Mouse (Mus musculus) bone marrow, adult 2 months (tissue): ENCODE measurements around the gene Slc9a3r2. TPM values are rescaled to one million over a fixed set of nuclear protein-coding genes. Genes with fewer than 3 reads are reported as not detected.

Experiments
- H3K27ac ChIP-seq: fragments of 200-500 bp; 2 replicates; pipeline ENCODE4 v1.5.1; 2012; ENCODE audit warnings: low read depth, mild to moderate bottlenecking, control low read depth, inconsistent platforms, low read length; ENCODE audit not compliant: control insufficient read depth, poor library complexity, insufficient read depth
- H3K4me1 ChIP-seq: fragments of 200-500 bp; 2 replicates; pipeline ENCODE4 v1.6.1; 2011; ENCODE audit warnings: low read length; ENCODE audit not compliant: control insufficient read depth, insufficient read depth
- H3K4me3 ChIP-seq: fragments of 200-500 bp; replicated peaks from 2 replicates; pipeline ENCODE3; 2011; ENCODE audit warnings: mild to moderate bottlenecking, low read depth, low read length, control low read depth; ENCODE audit not compliant: control insufficient read depth
- CTCF ChIP-seq: fragments of 200-500 bp; IDR thresholded peaks from 2 replicates; pipeline ENCODE4 v1.5.1; 2011; ENCODE audit warnings: low read length, control low read depth; ENCODE audit not compliant: control insufficient read depth, insufficient read depth
- POLR2A ChIP-seq: fragments of 200-500 bp; IDR thresholded peaks from 2 replicates; pipeline ENCODE4 v1.6.1; 2011; ENCODE audit warnings: low read depth, mild to moderate bottlenecking, control low read depth, low read length, borderline replicate concordance; ENCODE audit not compliant: control insufficient read depth
- WGBS: fragments of 180-500 bp; shearing (Covaris S2); methylation state at CpG from one replicate; pipeline ENCODE4 v1.1.7; 2018; 5-methylcytosine and 5-hydroxymethylcytosine counted together
- polyA plus RNA-seq: library from polyadenylated mRNA; stranded (reverse); fragments of >200 nt; gene quantifications from 2 replicates; pipeline ENCODE4 v1.2.4, GENCODE M21; 2011; ENCODE audit warnings: low replicate concordance; ENCODE audit not compliant: missing spikeins, insufficient read depth, insufficient read length

Slc9a3r2 gene
- polyA plus RNA-seq, 1 experiment = 5.2 TPM

GRCm38 (mm10) chr17:24596471-24597183 is 53.5 kb downstream of the Slc9a3r2 start:
- Histone ChIP-seq H3K4me1 (no peaks in the 10 kb centered on the region), H3K4me3 (no peak overlapping the region), H3K27ac (no peak overlapping the region)
- TF ChIP-seq POLR2A (no peak), CTCF (no peak)
- WGBS = 91% methylated on average over 19 of the region's 19 CpGs

GRCm38 (mm10) chr17:24596073-24596466 is 54.1 kb downstream of the Slc9a3r2 start:
- no peak overlapping the region for H3K27ac ChIP-seq
- TF ChIP-seq CTCF = no peak
- 82% methylated on average over 5 of the region's 5 CpGs for WGBS
- H3K4me3 ChIP-seq = no peak overlapping the region
- no peaks in the 10 kb centered on the region for H3K4me1 ChIP-seq

GRCm38 (mm10) chr17:24595126-24596072 is 54.7 kb downstream of the Slc9a3r2 start:
- Histone ChIP-seq H3K27ac (no peak overlapping the region; the same call in 1 of the 2 replicates), H3K4me1 (no peaks in the 10 kb centered on the region), H3K4me3 (no peak overlapping the region)
- 84% methylated on average over 17 of the region's 17 CpGs for WGBS
- TF ChIP-seq CTCF = no peak

GRCm38 (mm10) chr17:24593992-24594890 is 55.9 kb downstream of the Slc9a3r2 start:
- 92% methylated on average over 26 of the region's 26 CpGs for WGBS
- no peak overlapping the region for H3K27ac ChIP-seq
- TF ChIP-seq POLR2A = peak; percentile 9; the same call in 1 of the 2 replicates
- TF ChIP-seq CTCF = no peak
- no peaks in the 10 kb centered on the region for H3K4me1 ChIP-seq
- no peak overlapping the region for H3K4me3 ChIP-seq

- no peak for TF ChIP-seq POLR2A
- no peak for TF ChIP-seq CTCF
- 84% methylated on average over 5 of the region's 5 CpGs for WGBS
- H3K4me1 ChIP-seq = no peaks in the 10 kb centered on the region
Measured at GRCm38 (mm10) chr17:24593248-24593647, 56.9 kb downstream of the Slc9a3r2 start.

GRCm38 (mm10) chr17:24591695-24592094 is 58.4 kb downstream of the Slc9a3r2 start:
- TF ChIP-seq POLR2A (no peak), CTCF (no peak)
- H3K4me1 ChIP-seq = no peaks in the 10 kb centered on the region
- 91% methylated on average over 5 of the region's 5 CpGs for WGBS
- no peak overlapping the region for H3K4me3 ChIP-seq
- H3K27ac ChIP-seq = no peak overlapping the region

More at GRCm38 (mm10) chr17:24593248-24593647, 56.9 kb downstream of the Slc9a3r2 start:
- Histone ChIP-seq H3K27ac (no peak overlapping the region), H3K4me3 (no peak overlapping the region)

GRCm38 (mm10) chr17:24590943-24591342 is 59.2 kb downstream of the Slc9a3r2 start:
- Histone ChIP-seq H3K27ac (no peak overlapping the region), H3K4me3 (no peak overlapping the region), H3K4me1 (no peaks in the 10 kb centered on the region)
- WGBS = 76% methylated on average over 3 of the region's 3 CpGs
- TF ChIP-seq CTCF (no peak), POLR2A (no peak)

Other genes with a start within 250 kb of the Slc9a3r2 start
- gene Rnps1, start 235.8 kb downstream of the Slc9a3r2 start, polyA plus RNA-seq = 53.5 and 73.6 TPM in 2 replicates
- gene Eci1, start 223.7 kb downstream of the Slc9a3r2 start, polyA plus RNA-seq = 10.7 and 11.8 TPM in 2 replicates
- 5.0 and 21.3 TPM in 2 replicates for gene Dnase1l2, start 207.2 kb downstream of the Slc9a3r2 start, polyA plus RNA-seq
- 34.5 and 70.1 TPM in 2 replicates for gene E4f1, start 180.0 kb downstream of the Slc9a3r2 start, polyA plus RNA-seq
- 33.0 and 34.7 TPM in 2 replicates for gene Pgp, start 179.9 kb downstream of the Slc9a3r2 start, polyA plus RNA-seq
- gene Bricd5, start 176.4 kb downstream of the Slc9a3r2 start, polyA plus RNA-seq = 3.3 TPM in 1 of 2 replicates, not detected in the other
- gene Mlst8, start 171.2 kb downstream of the Slc9a3r2 start, polyA plus RNA-seq = 9.8 and 22.9 TPM in 2 replicates
- gene Caskin1, start 161.7 kb downstream of the Slc9a3r2 start, polyA plus RNA-seq = not detected in 2 replicates
- gene Traf7, start 122.4 kb downstream of the Slc9a3r2 start, polyA plus RNA-seq = 79.2 and 108 TPM in 2 replicates
- not detected in 2 replicates for gene Rab26, start 116.1 kb downstream of the Slc9a3r2 start, polyA plus RNA-seq
- 10.4 and 17.9 TPM in 2 replicates for gene Pkd1, start 100.5 kb downstream of the Slc9a3r2 start, polyA plus RNA-seq
- gene Tsc2, start 17.7 kb downstream of the Slc9a3r2 start, polyA plus RNA-seq = 38.1 and 92.1 TPM in 2 replicates
- 4.6 and 6.5 TPM in 2 replicates for gene Nthl1, start 17.6 kb downstream of the Slc9a3r2 start, polyA plus RNA-seq
- not detected in 2 replicates for gene Npw, start 8.1 kb upstream of the Slc9a3r2 start, polyA plus RNA-seq
- 19.6 and 29.3 TPM in 2 replicates for gene Zfp598, start 19.4 kb upstream of the Slc9a3r2 start, polyA plus RNA-seq
- gene Syngr3, start 39.6 kb upstream of the Slc9a3r2 start, polyA plus RNA-seq = not detected in 2 replicates
- gene Gfer, start 45.8 kb upstream of the Slc9a3r2 start, polyA plus RNA-seq = 19.3 and 42.9 TPM in 2 replicates
- gene Noxo1, start 45.9 kb upstream of the Slc9a3r2 start, polyA plus RNA-seq = 2.1 and 2.5 TPM in 2 replicates
- gene Tbl3, start 57.3 kb upstream of the Slc9a3r2 start, polyA plus RNA-seq = 19.4 and 28.1 TPM in 2 replicates
- gene Rnf151, start 67.7 kb upstream of the Slc9a3r2 start, polyA plus RNA-seq = not detected in 2 replicates
- 828 and 1,146 TPM in 2 replicates for gene Rps2, start 67.8 kb upstream of the Slc9a3r2 start, polyA plus RNA-seq
- 150 and 172 TPM in 2 replicates for gene Ndufb10, start 74.2 kb upstream of the Slc9a3r2 start, polyA plus RNA-seq
- gene Rpl3l, start 77.5 kb upstream of the Slc9a3r2 start, polyA plus RNA-seq = 2.5 TPM in 1 of 2 replicates, not detected in the other
- 106 and 309 TPM in 2 replicates for gene Msrb1, start 86.3 kb upstream of the Slc9a3r2 start, polyA plus RNA-seq
- 2.2 TPM in 1 of 2 replicates, not detected in the other for gene Hs3st6, start 102.7 kb upstream of the Slc9a3r2 start, polyA plus RNA-seq
- gene Meiob, start 154.0 kb upstream of the Slc9a3r2 start, polyA plus RNA-seq = 0.77 TPM in 1 of 2 replicates, not detected in the other
- 92.4 and 146 TPM in 2 replicates for gene Hagh, start 189.8 kb upstream of the Slc9a3r2 start, polyA plus RNA-seq
- gene Fahd1, start 200.0 kb upstream of the Slc9a3r2 start, polyA plus RNA-seq = 51.5 and 67.1 TPM in 2 replicates
- gene Igfals, start 215.7 kb upstream of the Slc9a3r2 start, polyA plus RNA-seq = not detected in 2 replicates
- 34.2 and 45.6 TPM in 2 replicates for gene Nubp2, start 236.0 kb upstream of the Slc9a3r2 start, polyA plus RNA-seq
- gene Spsb3, start 236.3 kb upstream of the Slc9a3r2 start, polyA plus RNA-seq = 37.8 and 47.2 TPM in 2 replicates
- 8.2 and 35.6 TPM in 2 replicates for gene Eme2, start 244.8 kb upstream of the Slc9a3r2 start, polyA plus RNA-seq
- gene Mrps34, start 244.8 kb upstream of the Slc9a3r2 start, polyA plus RNA-seq = 23.4 and 43.9 TPM in 2 replicates
- 51.7 and 64.3 TPM in 2 replicates for gene Nme3, start 246.2 kb upstream of the Slc9a3r2 start, polyA plus RNA-seq